Mouse (Mus musculus): ENCODE data around the gene Uck1.

DNA sequence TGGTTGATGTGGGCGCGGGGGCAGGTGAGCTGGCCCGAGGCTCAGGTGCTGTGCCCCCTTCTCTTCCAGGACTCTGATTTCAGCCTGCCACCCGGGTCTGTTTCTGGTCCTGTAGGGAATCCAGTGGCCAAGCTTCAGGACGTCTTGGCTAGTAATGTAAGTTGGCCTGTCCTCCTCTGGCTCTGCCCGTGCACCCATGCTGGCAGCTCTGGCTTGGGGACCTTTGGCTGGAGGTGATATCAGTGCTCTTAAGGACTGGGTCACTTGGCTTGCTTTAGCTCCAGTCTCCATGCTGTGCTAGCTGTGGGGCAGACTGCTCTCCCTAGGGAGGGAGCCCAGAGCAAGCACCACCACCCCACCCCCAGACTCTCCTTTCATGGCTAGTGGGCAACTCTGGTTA, 39.9 kb downstream of the Uck1 start:
- TF ChIP-seq CTCF (IDR thresholded peaks at IDR 0.05; ENCODE audit: extremely low read depth, insufficient read length, insufficient replicate concordance, low read depth, low read length), result no peak
- no peak for TF ChIP-seq POLR2A (IDR thresholded peaks at IDR 0.05; ENCODE audit: low read depth, low read length)

All from small intestine, adult 2 months (tissue).